Mouse (Mus musculus) midbrain, embryonic 12.5 days (tissue): ENCODE data around the gene Hist3h2a. TPM values are rescaled to one million over a fixed set of nuclear protein-coding genes. Genes with fewer than 3 reads are reported as not detected.
"Not testable (repeated sequence)": the region's sequence is repeated elsewhere in the genome, so short reads cannot be mapped to it uniquely, and the experiment has no call there.

Experiments
- ATAC-seq: fragments of 200-750 bp; cut with Nextera tagmentation; 2 replicates; pipeline ENCODE4 v1.8.0; 2017; ENCODE audit warnings: low read depth, moderate TSS enrichment, moderate library complexity; ENCODE audit not compliant: low FRiP score
- H3K27ac ChIP-seq: fragments of 300-500 bp; sonication (generic); replicated peaks from 2 replicates; pipeline ENCODE4 v1.5.1; 2016; ENCODE audit warnings: mild to moderate bottlenecking
- H3K27me3 ChIP-seq: fragments of 300-500 bp; sonication (generic); 2 replicates; pipeline ENCODE4 v1.6.1; 2016; ENCODE audit warnings: mild to moderate bottlenecking
- H3K36me3 ChIP-seq: fragments of 300-500 bp; sonication (generic); 2 replicates; pipeline ENCODE4 v1.6.1; 2016
- H3K4me1 ChIP-seq: fragments of 300-500 bp; sonication (generic); 2 replicates; pipeline ENCODE4 v1.6.1; 2016
- H3K4me2 ChIP-seq: fragments of 300-500 bp; sonication (generic); replicated peaks from 2 replicates; pipeline ENCODE4 v1.6.1; 2016; ENCODE audit warnings: mild to moderate bottlenecking, moderate library complexity
- H3K4me3 ChIP-seq: fragments of 300-500 bp; sonication (generic); 2 replicates; pipeline ENCODE4 v1.5.1; 2016; ENCODE audit warnings: mild to moderate bottlenecking
- H3K9ac ChIP-seq: fragments of 300-500 bp; sonication (generic); replicated peaks from 2 replicates; pipeline ENCODE4 v1.6.1; 2016; ENCODE audit warnings: mild to moderate bottlenecking, moderate library complexity
- H3K9me3 ChIP-seq: fragments of 300-500 bp; sonication (generic); 2 replicates; pipeline ENCODE4 v1.6.1; 2016; ENCODE audit warnings: mild to moderate bottlenecking
- WGBS: fragments of 180-500 bp; shearing (Covaris S2); methylation state at CpG from one replicate; pipeline ENCODE4 v1.1.7; 2016; 5-methylcytosine and 5-hydroxymethylcytosine counted together
- polyA plus RNA-seq: library from polyadenylated mRNA; unstranded; fragments of >200 nt; fragmentation: Nextera tagmentation; extraction: Ambion mirVana; gene quantifications from 2 replicates; pipeline ENCODE4 v1.2.1, GENCODE M21; 2016

Hist3h2a gene
- polyA plus RNA-seq, 1 experiment from 2014 or later = 87.5 TPM

DNA sequence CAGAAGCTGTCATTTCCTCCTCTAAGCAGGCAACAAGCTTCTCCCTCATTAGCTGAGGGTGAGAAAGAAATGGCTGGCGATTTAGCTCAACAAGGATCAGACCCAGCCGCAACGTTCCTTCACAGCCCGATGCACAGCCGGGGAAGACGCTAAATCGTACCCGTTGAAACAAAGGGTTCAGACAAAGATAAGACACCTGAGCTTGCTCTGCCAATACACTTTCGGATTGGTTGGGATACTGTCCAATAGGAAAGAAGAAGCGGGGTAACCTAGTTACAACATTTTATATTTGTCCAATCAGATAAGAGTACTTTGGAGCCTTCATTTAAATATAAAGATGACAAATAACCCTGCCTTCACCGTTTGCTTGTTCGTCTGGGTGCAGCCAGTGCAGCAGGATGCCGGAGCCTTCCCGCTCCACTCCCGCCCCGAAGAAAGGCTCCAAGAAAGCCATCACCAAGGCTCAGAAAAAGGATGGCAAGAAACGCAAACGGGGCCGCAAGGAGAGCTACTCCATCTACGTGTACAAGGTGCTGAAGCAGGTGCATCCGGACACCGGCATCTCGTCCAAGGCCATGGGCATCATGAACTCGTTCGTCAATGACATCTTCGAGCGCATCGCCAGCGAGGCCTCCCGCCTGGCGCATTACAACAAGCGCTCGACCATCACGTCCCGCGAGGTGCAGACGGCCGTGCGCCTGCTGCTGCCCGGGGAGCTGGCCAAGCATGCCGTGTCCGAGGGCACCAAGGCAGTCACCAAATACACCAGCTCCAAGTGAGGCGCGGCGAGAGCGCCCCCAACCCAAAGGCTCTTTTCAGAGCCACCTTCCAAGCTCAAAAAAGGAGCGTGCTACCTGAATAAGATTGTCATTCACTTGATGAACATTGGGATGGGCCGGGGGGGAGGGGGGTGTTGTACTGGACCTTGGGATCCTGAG is 5.7 kb upstream of the Hist3h2a start, which contains the start of gene Hist3h2ba:
Hist3h2ba (plus strand) TSS at position 379 of the 938 bp plus-strand sequence.
- Histone ChIP-seq H3K9ac (peak within 1 kb of the TSS; percentile 97), H3K4me1 (peaks cover 26% of the 10 kb centered on the region), H3K4me2 (peak within 1 kb of the TSS; percentile 58), H3K4me3 (peak within 1 kb of the TSS; percentile 68), H3K27ac (peak within 1 kb of the TSS; percentile 99), H3K36me3 (no peaks in the 10 kb centered on the region), H3K27me3 (no peaks in the 10 kb centered on the region; the same call in 1 of the 2 replicates), H3K9me3 (no peaks in the 10 kb centered on the region)
- WGBS = under 1% methylated on average over 42 of the region's 48 CpGs
- peak; percentile 89 for ATAC-seq

DNA sequence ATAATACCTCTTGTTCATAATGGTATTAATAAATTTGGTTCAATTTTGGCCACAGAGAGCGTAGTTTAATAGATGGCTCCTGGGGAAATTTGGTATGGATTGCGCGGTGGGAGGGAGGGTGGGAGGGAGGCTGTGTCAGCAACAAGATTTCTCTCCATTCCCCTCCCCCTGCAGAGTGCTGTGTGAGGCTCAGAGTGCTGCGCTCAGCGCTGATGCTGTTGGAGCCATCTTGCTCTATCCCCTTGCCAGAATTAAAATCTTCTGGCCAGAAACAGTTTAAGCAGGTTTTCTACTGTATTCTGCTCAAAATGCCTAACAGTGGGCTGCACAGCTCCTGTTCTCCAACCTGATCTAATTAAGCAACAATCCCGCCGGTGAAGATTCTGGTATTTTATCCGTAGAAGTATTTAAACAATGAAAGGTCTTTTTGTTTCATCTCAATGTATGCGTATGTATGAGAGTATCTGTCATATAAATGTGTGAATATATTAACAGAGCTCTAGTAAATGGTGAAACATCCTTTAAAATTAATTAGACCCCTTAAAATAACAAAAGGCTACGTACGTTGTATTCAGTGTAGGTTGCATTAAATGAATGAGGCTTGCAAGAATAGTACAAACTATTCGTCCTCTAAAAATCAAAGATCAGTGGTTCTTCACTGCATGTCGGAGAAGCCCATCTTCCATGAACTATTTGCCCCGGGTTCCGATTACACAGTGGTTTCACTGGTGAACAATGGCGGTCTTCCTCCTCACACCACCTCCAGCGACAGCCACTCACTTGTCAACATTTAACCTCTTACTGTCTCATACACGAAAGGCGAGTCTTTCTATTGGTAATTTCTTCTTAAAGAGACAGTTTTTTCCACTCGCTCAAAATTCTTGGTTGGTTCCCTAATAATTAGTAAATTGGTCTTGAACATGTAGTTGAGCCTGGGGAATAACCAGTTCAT is 4.7 kb upstream of the Hist3h2a start:
- Histone ChIP-seq H3K27me3 (no peaks in the 10 kb centered on the region), H3K4me2 (peak overlapping the region; percentile 58), H3K36me3 (no peaks in the 10 kb centered on the region), H3K27ac (peak overlapping the region; percentile 99), H3K4me1 (peaks cover 26% of the 10 kb centered on the region), H3K9ac (peak overlapping the region; percentile 97), H3K9me3 (no peaks in the 10 kb centered on the region), H3K4me3 (peak overlapping the region; percentile 68)
- peak; percentile 53 for ATAC-seq
- WGBS = 4% methylated on average over 20 of the region's 20 CpGs

DNA sequence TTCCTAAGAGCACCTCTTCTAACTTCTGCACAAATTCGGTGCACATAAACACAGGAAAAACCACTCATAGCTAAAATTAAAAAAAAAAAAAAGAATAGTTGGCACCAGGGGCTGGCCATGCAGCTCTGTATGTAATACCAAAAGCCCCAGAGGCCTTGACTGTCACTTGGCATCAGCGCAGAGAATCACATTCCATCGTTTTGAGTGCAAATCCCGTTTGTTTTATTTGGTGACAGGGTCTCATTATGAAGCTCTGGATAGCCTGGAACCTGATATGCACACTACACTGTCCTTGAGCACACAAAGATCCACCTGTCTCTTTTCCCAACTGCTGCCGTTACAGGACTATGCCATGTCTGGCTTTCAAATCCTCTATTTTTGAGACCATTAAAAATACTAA is 3.3 kb upstream of the Hist3h2a start:
- no peak overlapping the region for H3K4me3 ChIP-seq
- H3K27me3 ChIP-seq = no peaks in the 10 kb centered on the region
- ATAC-seq = no peak
- no peaks in the 10 kb centered on the region for H3K36me3 ChIP-seq
- no peak overlapping the region for H3K9ac ChIP-seq
- H3K9me3 ChIP-seq = no peaks in the 10 kb centered on the region
- WGBS = 65% methylated on average over 5 of the region's 5 CpGs
- peak overlapping the region; percentile 58 for H3K4me2 ChIP-seq
- H3K27ac ChIP-seq = peak overlapping the region; percentile 99
- peaks cover 31% of the 10 kb centered on the region for H3K4me1 ChIP-seq

DNA sequence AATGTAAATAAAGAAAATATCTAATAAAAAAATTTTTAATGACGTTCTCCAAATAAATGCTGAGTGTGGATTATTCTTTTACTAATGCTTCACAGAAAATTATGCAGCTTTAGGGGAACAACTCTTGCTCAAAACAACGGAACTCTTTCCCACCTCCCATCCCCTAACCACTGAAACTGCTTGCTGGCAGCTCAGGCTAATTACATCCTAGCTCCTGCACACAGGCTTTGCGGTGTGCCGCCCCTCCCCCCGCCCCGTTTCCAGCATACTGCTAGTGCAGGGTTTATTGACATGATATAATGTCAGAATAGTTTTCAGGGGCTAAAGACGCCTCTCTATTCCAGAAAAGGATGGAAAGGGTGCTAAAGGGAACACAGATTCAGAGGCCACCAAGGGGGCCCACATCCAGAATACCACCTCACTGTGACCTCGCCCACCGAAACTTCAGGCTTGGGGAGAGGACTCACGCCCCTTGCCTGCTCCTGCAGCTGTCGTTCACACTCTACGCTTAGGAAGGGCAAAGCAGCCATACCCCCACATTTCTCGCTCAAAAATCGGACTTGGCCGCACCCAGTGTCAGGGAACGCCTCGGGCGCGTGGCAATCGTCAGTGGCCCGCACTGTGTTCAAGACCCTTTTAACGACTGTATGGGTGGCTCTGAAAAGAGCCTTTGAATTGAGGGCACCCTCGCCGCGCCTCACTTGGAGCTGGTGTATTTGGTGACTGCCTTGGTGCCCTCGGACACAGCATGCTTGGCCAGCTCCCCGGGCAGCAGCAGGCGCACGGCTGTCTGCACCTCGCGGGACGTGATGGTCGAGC is 925 bp upstream of the Hist3h2a start:
- Histone ChIP-seq H3K36me3 (0 out of 2 replicates have a peak, but pooled peaks cover 10% of the 10 kb centered on the region), H3K4me1 (peaks cover 45% of the 10 kb centered on the region), H3K9me3 (no peaks in the 10 kb centered on the region), H3K9ac (peak overlapping the region; percentile 94), H3K4me2 (peak overlapping the region; percentile 94), H3K27me3 (peaks cover 10% of the 10 kb centered on the region), H3K4me3 (peak overlapping the region; percentile 58), H3K27ac (peak overlapping the region; percentile 99)
- WGBS = 1% methylated on average over 33 of the region's 33 CpGs
- peak; percentile 8 for ATAC-seq

DNA sequence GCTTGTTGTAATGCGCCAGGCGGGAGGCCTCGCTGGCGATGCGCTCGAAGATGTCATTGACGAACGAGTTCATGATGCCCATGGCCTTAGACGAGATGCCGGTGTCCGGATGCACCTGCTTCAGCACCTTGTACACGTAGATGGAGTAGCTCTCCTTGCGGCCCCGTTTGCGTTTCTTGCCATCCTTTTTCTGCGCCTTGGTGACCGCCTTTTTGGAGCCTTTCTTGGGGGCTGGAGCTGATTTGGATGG is 390 bp upstream of the Hist3h2a start:
- peak overlapping the region; percentile 94 for H3K4me2 ChIP-seq
- 0% methylated on average over 17 of the region's 17 CpGs for WGBS
- H3K27ac ChIP-seq = peak overlapping the region; percentile 99
- peak overlapping the region; percentile 58 for H3K4me3 ChIP-seq
- H3K4me1 ChIP-seq = peaks cover 48% of the 10 kb centered on the region
- peak; percentile 50 for ATAC-seq
- peak overlapping the region; percentile 94 for H3K9ac ChIP-seq
- H3K36me3 ChIP-seq = 0 out of 2 replicates have a peak, but pooled peaks cover 10% of the 10 kb centered on the region
- H3K9me3 ChIP-seq, H3K27me3 ChIP-seq: not testable (repeated sequence)

DNA sequence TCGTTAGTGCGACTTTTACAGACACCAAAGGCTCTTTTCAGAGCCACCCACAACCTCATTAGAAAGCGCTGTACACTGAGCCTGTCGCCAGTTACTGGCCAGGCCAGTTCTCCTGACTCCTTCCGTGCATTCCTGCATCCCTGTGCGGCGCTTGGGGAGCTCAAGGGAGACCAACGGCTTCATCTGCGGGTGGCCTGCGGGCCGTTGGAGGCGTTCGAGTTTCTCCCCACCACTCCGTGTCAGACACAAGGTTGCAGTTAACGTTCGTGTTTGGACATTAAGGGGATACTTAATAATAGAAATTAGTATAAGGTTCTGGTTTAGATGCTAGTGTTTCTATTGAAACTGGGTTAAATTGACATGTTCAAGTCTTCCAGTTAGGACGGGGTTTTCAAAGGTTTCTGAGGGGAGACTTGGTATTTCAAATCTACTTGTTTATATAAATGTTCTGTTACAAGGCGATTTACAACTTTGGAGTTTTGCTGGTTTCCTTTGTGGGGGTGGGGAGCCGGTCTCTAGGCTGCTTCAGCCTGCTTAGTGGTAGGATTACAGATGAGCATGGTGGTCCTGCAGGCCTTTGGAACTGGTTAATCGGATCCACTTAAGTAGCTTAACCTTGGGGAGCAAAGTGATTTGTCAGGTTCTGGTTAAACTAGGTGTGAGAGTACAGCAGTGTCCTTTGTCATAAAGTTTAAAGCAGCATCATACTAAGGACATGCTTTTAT is 820 bp downstream of the Hist3h2a start:
- H3K4me1 ChIP-seq = peaks cover 49% of the 10 kb centered on the region

DNA sequence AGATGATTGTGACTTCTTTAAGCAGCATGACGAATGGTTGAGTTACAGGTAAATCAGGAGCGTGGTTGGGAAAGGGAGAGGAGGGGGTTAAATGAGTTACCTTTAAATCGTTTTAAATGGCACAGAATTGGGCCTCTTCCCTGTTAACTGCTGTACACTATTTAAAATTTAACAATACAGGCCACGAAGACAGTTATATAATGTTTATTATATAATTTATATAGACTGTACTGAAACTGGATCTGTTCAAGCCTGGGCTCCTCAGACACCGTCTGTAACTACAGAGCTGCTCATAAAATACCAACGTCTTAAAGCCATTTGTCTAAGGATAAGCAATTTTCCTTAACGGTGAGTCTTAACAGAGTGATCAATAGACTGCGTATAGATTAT is 1.4 kb downstream of the Hist3h2a start:
- ATAC-seq = no peak
- H3K27me3 ChIP-seq = peaks cover 10% of the 10 kb centered on the region
- peak overlapping the region; percentile 89 for H3K9ac ChIP-seq
- peak overlapping the region; percentile 99; the same call in 1 of the 2 replicates for H3K27ac ChIP-seq
- peak overlapping the region; percentile 58 for H3K4me3 ChIP-seq
- no peaks in the 10 kb centered on the region for H3K9me3 ChIP-seq
- peak overlapping the region; percentile 94 for H3K4me2 ChIP-seq
- WGBS = 31% methylated on average over 8 of the region's 8 CpGs
- 0 out of 2 replicates have a peak, but pooled peaks cover 10% of the 10 kb centered on the region for H3K36me3 ChIP-seq
- peaks cover 46% of the 10 kb centered on the region for H3K4me1 ChIP-seq

More for the DNA sequence above, 820 bp downstream of the Hist3h2a start:
- Histone ChIP-seq H3K36me3 (0 out of 2 replicates have a peak, but pooled peaks cover 10% of the 10 kb centered on the region), H3K9me3 (no peaks in the 10 kb centered on the region), H3K27ac (peak overlapping the region; percentile 99), H3K27me3 (peaks cover 10% of the 10 kb centered on the region), H3K9ac (peak overlapping the region; percentile 89), H3K4me2 (peak overlapping the region; percentile 94), H3K4me3 (peak overlapping the region; percentile 58)
- under 1% methylated on average over 20 of the region's 20 CpGs for WGBS
- 0 out of 2 replicates have a peak, but pooled peaks have one; percentile 2 for ATAC-seq

DNA sequence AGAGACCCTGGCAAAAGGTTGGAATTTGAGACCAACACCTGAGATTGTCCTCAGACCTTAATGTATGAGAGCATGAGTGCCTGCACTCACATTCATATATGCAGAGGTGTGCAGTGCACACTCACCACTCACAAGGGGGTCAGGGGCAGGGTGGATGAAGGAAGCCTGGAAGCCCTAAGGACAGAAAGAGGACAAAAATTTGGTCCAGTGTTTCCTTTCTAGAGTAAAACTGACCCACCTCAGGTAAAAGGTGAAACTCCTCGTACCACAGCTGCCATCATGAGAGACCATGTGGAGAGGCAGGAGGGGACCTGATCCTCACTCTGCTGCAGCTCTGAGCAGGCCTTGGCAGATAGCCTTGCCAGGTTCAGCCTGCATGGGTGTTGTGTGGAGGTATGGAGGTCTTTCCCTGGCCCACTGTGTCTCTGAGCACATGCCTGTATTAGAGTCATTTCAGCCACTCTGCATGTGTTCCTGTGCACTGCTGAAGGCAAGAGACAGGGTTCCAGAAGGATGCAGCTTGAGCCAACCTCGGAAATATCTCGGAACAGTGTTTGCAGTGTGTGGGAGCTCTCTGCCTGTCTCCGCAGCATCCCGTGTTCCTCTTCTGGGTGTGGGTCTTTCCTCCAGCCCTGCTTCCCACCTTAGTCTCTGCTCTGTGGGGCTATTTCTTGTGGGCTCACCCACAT is 2.9 kb downstream of the Hist3h2a start:
- ATAC-seq = no peak
- Histone ChIP-seq H3K4me1 (peaks cover 40% of the 10 kb centered on the region), H3K4me2 (peak overlapping the region; percentile 94), H3K27me3 (peaks cover 20% of the 10 kb centered on the region), H3K9me3 (no peaks in the 10 kb centered on the region), H3K9ac (peak overlapping the region; percentile 89; the same call in 1 of the 2 replicates), H3K4me3 (peak overlapping the region; percentile 58), H3K36me3 (0 out of 2 replicates have a peak, but pooled peaks cover 10% of the 10 kb centered on the region), H3K27ac (no peak overlapping the region)
- WGBS = 91% methylated on average over 5 of the region's 5 CpGs

DNA sequence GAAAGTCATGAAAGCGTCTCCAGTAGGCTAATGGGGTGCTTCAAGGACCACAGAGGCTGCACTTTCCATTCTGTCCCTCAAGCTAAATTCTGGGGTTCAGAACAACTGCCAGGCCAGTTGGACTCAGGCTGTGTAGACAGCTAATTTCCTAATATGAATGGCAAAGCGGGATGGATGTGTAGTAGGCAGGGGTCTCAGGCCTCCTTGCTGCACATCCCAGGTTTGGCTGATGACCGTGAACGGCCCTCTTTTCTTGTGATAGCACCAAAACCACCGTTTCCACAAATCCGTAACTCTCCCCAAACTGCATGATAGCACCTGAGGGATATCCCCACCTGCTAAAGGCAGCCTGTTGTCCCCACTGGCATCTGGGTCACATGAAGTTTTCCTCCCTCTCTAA is 4.1 kb downstream of the Hist3h2a start:
- H3K4me1 ChIP-seq = peaks cover 34% of the 10 kb centered on the region
- H3K9ac ChIP-seq = 0 out of 2 replicates have a peak overlapping the region, but pooled peaks have one; percentile 4
- WGBS = 84% methylated on average over 6 of the region's 6 CpGs
- no peak overlapping the region for H3K27ac ChIP-seq
- H3K27me3 ChIP-seq = peaks cover 29% of the 10 kb centered on the region
- no peak overlapping the region for H3K4me2 ChIP-seq
- H3K4me3 ChIP-seq = peak overlapping the region; percentile 6; the same call in 1 of the 2 replicates
- ATAC-seq = no peak
- no peaks in the 10 kb centered on the region for H3K9me3 ChIP-seq
- 0 out of 2 replicates have a peak, but pooled peaks cover 10% of the 10 kb centered on the region for H3K36me3 ChIP-seq

DNA sequence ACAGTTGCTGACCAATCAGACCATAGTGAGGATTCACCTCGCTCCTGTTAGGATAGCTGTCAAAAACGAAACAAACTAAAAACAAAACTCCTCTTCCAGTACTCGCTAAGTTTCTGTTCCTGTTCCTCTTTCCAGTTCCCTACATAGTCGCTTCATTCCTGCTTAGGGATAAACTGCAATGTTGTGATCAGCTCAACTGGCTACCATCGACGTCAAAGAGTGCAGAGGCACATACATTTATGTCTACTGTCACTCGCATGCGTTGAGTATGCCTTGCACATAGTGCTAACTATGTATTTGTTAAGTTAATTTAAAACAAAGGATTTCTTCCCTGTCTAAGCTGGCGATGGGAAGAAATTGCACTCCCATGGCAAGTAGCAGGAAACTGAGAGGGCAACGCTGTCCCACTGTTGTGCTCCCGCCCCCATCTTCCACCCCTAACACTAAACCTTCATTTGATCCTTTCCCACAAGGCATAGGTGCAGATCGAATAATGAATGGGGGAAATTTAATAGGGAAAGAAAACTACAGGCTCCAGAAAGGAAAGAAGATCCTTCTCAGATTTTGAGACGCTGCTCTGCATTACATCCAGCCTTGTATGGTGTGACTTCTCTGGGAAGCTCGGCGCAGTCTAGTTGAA is 4.8 kb downstream of the Hist3h2a start:
- Histone ChIP-seq H3K4me1 (peaks cover 36% of the 10 kb centered on the region), H3K4me3 (peak overlapping the region; percentile 50), H3K27me3 (peaks cover 37% of the 10 kb centered on the region), H3K4me2 (peak overlapping the region; percentile 74), H3K36me3 (0 out of 2 replicates have a peak, but pooled peaks cover 10% of the 10 kb centered on the region), H3K27ac (0 out of 2 replicates have a peak overlapping the region, but pooled peaks have one; percentile 49), H3K9ac (peak overlapping the region; percentile 52), H3K9me3 (no peaks in the 10 kb centered on the region)
- no peak for ATAC-seq
- WGBS = 41% methylated on average over 15 of the region's 15 CpGs
